Mouse (Mus musculus): ENCODE data around the gene Rps6kb2. TPM values are rescaled to one million over a fixed set of nuclear protein-coding genes. Genes with fewer than 3 reads are reported as not detected.
"Not testable (repeated sequence)": the region's sequence is repeated elsewhere in the genome, so short reads cannot be mapped to it uniquely, and the experiment has no call there.

The Rps6kb2 gene
- polyA plus RNA-seq, 1 experiment from 2014 or later: 54.4 TPM

DNA sequence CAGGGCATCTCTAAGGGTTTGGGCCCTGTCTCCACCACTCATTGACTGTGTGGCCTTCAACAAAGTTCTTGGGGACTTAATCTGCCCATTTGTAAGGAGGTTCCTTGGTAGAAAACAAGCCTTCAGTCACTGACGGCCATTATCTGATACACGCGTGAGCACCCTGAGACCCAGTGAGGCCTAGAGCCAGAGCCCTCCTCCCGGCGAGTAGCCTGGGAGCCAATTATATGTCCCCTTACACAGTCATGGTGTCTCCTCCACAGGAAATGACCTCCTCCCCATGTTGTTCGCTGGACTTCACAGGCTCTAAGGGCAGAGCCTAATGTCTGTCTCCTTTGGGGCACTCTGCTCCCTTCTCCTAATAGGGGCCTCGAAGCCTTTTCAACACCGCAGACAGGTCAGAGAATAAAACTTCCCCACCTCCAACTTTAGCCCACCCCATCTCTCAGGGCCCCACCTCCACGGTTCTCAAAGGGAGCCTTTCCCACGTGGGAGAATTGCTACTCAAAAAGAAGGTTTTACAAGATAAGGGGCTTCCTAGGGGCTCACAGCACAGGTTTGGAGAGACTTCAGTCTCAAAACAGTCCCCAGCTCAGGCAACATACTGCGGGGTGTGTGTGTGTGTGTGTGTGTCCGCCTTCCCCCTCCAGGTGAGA lies 16.7 kb downstream of the Rps6kb2 start:
- Histone ChIP-seq H3K4me1 (peaks cover 32% of the 10 kb centered on the region), H3K36me3 (peaks cover 11% of the 10 kb centered on the region; the same call in 1 of the 2 replicates), H3K27me3 (replicated peaks) (no peaks in the 10 kb centered on the region), H3K4me2 (no peak overlapping the region), H3K27ac (replicated peaks) (no peak overlapping the region), H3K9ac (replicated peaks) (no peak overlapping the region), H3K9me3 (replicated peaks) (no peaks in the 10 kb centered on the region), H3K4me3 (replicated peaks) (no peak overlapping the region)
- no peak for ATAC-seq (ENCODE audit: low FRiP score)
- WGBS: 62% methylated on average over 12 of the region's 12 CpGs

GRCm38 (mm10) chr19:4145936-4146335 lies 17.2 kb downstream of the Rps6kb2 start:
- no peak for ATAC-seq (ENCODE audit: low FRiP score)

DNA sequence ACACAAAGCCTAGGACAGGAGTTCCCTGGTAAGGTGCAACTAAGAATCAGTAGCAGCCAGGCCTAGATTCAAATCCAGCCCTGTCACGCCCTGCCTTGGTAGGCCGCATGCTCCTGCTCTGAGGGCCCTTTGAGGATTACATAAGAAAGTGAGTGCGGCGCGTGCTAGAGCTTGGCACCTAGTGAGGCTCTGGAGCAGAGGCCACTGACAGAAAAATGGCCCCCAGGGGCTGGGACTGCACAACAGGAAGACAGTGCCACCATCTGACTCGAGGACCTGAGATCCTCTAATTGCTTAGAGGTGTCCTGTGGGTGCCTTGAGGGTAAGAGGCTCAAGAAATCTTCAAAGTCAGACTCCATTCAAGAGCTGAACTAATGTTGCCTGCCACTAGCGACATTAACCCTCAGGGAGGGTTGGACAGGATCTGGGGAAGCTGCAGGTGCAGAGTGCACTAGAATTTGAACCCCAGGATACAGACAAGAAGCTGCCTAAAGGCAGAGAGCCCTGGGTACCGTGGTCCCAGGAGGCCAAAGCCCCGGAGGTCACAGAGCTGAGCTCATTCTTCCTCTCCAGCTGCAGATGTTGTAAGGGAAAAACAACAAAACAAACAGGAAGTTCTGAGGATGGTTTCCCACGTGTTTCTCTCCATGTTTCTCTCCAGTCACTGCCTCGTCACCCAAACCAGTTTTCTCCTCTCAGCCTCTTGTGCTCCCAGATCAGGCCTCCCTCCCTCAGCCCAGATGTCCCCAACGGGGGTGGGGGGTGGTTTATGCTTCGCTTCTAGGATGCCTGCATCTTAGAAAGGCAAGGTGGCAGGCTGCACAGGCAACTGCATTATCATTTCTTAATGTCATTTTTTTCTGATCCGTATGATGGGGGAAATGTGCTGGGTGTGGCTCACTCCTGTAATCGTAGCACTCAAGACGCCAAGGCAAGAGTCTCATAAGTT lies 18.3 kb downstream of the Rps6kb2 start:
- H3K27me3 ChIP-seq (replicated peaks): no peaks in the 10 kb centered on the region

More at GRCm38 (mm10) chr19:4145936-4146335, 17.2 kb downstream of the Rps6kb2 start:
- H3K36me3 ChIP-seq: peaks cover 9% of the 10 kb centered on the region; the same call in 1 of the 2 replicates
- H3K27me3 ChIP-seq (replicated peaks): no peaks in the 10 kb centered on the region
- H3K4me3 ChIP-seq (replicated peaks): no peak overlapping the region
- no peaks in the 10 kb centered on the region for H3K9me3 ChIP-seq (replicated peaks)
- H3K9ac ChIP-seq (replicated peaks): no peak overlapping the region
- H3K27ac ChIP-seq (replicated peaks): no peak overlapping the region
- H3K4me2 ChIP-seq: no peak overlapping the region
- peaks cover 29% of the 10 kb centered on the region for H3K4me1 ChIP-seq
- 91% methylated on average over 5 of the region's 5 CpGs for WGBS

GRCm38 (mm10) chr19:4143759-4144268 lies 19.3 kb downstream of the Rps6kb2 start, which contains the start of gene Cabp4:
Gene Cabp4 (minus strand): TSS chr19:4144033.
- H3K4me3 ChIP-seq (replicated peaks): no peak within 1 kb of the TSS
- no peaks in the 10 kb centered on the region for H3K27me3 ChIP-seq (replicated peaks)
- no peaks in the 10 kb centered on the region for H3K36me3 ChIP-seq
- H3K4me1 ChIP-seq: peaks cover 14% of the 10 kb centered on the region
- WGBS: 82% methylated on average over 7 of the region's 7 CpGs
- H3K27ac ChIP-seq (replicated peaks): no peak within 1 kb of the TSS
- no peak within 1 kb of the TSS for H3K9ac ChIP-seq (replicated peaks)
- no peak within 1 kb of the TSS for H3K4me2 ChIP-seq
- ATAC-seq (ENCODE audit: low FRiP score): no peak
- no peaks in the 10 kb centered on the region for H3K9me3 ChIP-seq (replicated peaks)

More for the DNA sequence above, 18.3 kb downstream of the Rps6kb2 start:
- no peaks in the 10 kb centered on the region for H3K9me3 ChIP-seq (replicated peaks)
- H3K9ac ChIP-seq (replicated peaks): no peak overlapping the region
- WGBS: 86% methylated on average over 16 of the region's 16 CpGs
- H3K36me3 ChIP-seq: no peaks in the 10 kb centered on the region
- ATAC-seq (ENCODE audit: low FRiP score): no peak
- H3K4me1 ChIP-seq: peaks cover 18% of the 10 kb centered on the region
- no peak overlapping the region for H3K27ac ChIP-seq (replicated peaks)
- H3K4me3 ChIP-seq (replicated peaks): no peak overlapping the region
- no peak overlapping the region for H3K4me2 ChIP-seq

GRCm38 (mm10) chr19:4142416-4143173 lies 20.6 kb downstream of the Rps6kb2 start:
- Histone ChIP-seq H3K27me3 (replicated peaks) (no peaks in the 10 kb centered on the region), H3K9me3 (replicated peaks) (no peaks in the 10 kb centered on the region), H3K4me2 (no peak overlapping the region), H3K27ac (replicated peaks) (no peak overlapping the region), H3K9ac (replicated peaks) (no peak overlapping the region), H3K4me1 (peaks cover 7% of the 10 kb centered on the region), H3K4me3 (replicated peaks) (no peak overlapping the region), H3K36me3 (no peaks in the 10 kb centered on the region)
- WGBS: 92% methylated on average over 18 of the region's 18 CpGs
- ATAC-seq (ENCODE audit: low FRiP score): no peak

GRCm38 (mm10) chr19:4140147-4140546 lies 23.0 kb downstream of the Rps6kb2 start:
- Histone ChIP-seq H3K4me3 (replicated peaks) (no peak overlapping the region), H3K4me2 (no peak overlapping the region), H3K27ac (replicated peaks) (no peak overlapping the region), H3K9ac (replicated peaks) (no peak overlapping the region), H3K36me3 (no peaks in the 10 kb centered on the region), H3K9me3 (replicated peaks) (no peaks in the 10 kb centered on the region), H3K27me3 (replicated peaks) (no peaks in the 10 kb centered on the region), H3K4me1 (peaks cover 6% of the 10 kb centered on the region)
- no peak for ATAC-seq (ENCODE audit: low FRiP score)
- 79% methylated on average over 6 of the region's 6 CpGs for WGBS

DNA sequence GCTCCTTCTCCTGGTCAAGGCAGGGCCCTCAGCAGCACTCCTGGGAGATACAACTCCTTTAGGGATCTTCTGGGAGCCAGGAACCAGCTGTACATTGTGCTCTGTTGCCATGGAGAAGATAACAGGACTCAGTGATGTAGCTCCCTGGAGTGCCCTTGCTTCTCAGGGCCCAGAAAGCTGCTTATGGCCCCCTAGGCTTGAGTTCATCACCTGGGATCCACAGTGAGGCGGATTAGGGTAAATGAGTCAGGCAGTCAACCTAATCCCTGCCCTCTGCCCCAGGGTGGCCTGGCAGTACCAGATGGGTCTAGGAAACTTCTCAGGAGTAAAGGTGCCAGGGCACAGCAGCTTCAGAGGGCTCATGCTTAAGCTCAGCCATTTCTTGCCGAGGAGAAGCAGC lies 23.7 kb downstream of the Rps6kb2 start, which contains the start of gene Gpr152:
TSS of gene Gpr152 (plus strand) at position 342 of the 400 bp plus-strand sequence.
- Histone ChIP-seq H3K36me3 (no peaks in the 10 kb centered on the region), H3K9me3 (replicated peaks) (no peaks in the 10 kb centered on the region), H3K9ac (replicated peaks) (no peak within 1 kb of the TSS), H3K4me2 (no peak within 1 kb of the TSS), H3K4me3 (replicated peaks) (no peak within 1 kb of the TSS), H3K27ac (replicated peaks) (no peak within 1 kb of the TSS), H3K27me3 (replicated peaks) (no peaks in the 10 kb centered on the region), H3K4me1 (peaks cover 6% of the 10 kb centered on the region)
- WGBS: 67% methylated on average over 2 of the region's 2 CpGs
- ATAC-seq (ENCODE audit: low FRiP score): no peak

DNA sequence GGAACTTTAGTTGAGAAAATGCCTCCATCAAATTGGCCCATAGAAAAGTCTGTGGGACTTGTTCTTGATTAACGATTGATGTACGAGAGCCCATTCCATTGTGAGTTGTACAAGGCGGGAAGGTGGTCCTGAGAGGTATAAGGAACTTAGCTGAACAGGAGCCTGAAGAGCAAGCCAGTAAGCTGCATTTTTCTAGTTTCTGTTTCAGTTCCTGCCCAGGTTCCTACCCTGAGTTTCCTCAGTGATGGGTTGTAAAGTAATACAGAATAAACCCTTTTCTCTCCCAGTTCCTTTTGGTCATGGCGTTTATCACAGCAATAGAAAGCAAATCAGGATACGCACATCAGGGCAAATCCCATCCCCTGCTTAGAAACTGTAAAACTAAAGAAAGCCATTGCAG lies 25.2 kb downstream of the Rps6kb2 start:
- WGBS: 73% methylated on average over 5 of the region's 5 CpGs
- H3K4me3 ChIP-seq (replicated peaks): no peak overlapping the region
- H3K27me3 ChIP-seq (replicated peaks): no peaks in the 10 kb centered on the region
- no peak overlapping the region for H3K4me2 ChIP-seq
- no peaks in the 10 kb centered on the region for H3K9me3 ChIP-seq (replicated peaks)
- ATAC-seq (ENCODE audit: low FRiP score): no peak
- no peak overlapping the region for H3K27ac ChIP-seq (replicated peaks)
- peaks cover 6% of the 10 kb centered on the region for H3K4me1 ChIP-seq
- peaks cover 5% of the 10 kb centered on the region for H3K36me3 ChIP-seq
- no peak overlapping the region for H3K9ac ChIP-seq (replicated peaks)

DNA sequence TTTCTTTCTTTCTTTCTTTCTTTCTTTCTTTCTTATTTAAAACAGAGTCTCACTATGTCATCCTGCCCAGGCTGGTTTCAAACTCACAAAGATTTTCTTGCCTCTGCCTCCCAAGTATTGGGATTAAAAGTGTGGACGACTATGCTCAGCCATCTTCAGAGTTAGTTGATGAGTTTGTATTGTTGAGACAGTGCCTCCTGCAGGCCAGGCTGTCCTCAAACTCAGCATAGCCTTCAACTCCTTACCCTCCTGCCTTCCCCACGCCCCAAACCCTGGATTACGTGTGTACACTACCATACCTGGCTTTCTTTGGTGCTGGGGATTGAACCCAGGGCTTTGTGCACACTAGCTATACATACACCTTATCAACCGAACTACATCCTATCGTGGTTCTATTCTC lies 26.7 kb downstream of the Rps6kb2 start:
- peaks cover 6% of the 10 kb centered on the region for H3K4me1 ChIP-seq
- H3K27ac ChIP-seq (replicated peaks): no peak overlapping the region
- ATAC-seq (ENCODE audit: low FRiP score): no peak
- 84% methylated on average over 5 of the region's 5 CpGs for WGBS
- no peak overlapping the region for H3K9ac ChIP-seq (replicated peaks)
- H3K36me3 ChIP-seq: peaks cover 18% of the 10 kb centered on the region
- no peak overlapping the region for H3K4me2 ChIP-seq
- no peaks in the 10 kb centered on the region for H3K9me3 ChIP-seq (replicated peaks)
- no peaks in the 10 kb centered on the region for H3K27me3 ChIP-seq (replicated peaks)
- no peak overlapping the region for H3K4me3 ChIP-seq (replicated peaks)

- not testable (repeated sequence) for H3K27ac ChIP-seq (replicated peaks); ATAC-seq (ENCODE audit: low FRiP score); H3K4me2 ChIP-seq; H3K9ac ChIP-seq (replicated peaks); H3K9me3 ChIP-seq (replicated peaks); H3K4me3 ChIP-seq (replicated peaks); H3K4me1 ChIP-seq; H3K27me3 ChIP-seq (replicated peaks)
- WGBS: 26% methylated on average over 8 of the region's 8 CpGs
- peaks cover 22% of the 10 kb centered on the region for H3K36me3 ChIP-seq
These were observed 27.2 kb downstream of the Rps6kb2 start for GRCm38 (mm10) chr19:4135963-4136345.

DNA sequence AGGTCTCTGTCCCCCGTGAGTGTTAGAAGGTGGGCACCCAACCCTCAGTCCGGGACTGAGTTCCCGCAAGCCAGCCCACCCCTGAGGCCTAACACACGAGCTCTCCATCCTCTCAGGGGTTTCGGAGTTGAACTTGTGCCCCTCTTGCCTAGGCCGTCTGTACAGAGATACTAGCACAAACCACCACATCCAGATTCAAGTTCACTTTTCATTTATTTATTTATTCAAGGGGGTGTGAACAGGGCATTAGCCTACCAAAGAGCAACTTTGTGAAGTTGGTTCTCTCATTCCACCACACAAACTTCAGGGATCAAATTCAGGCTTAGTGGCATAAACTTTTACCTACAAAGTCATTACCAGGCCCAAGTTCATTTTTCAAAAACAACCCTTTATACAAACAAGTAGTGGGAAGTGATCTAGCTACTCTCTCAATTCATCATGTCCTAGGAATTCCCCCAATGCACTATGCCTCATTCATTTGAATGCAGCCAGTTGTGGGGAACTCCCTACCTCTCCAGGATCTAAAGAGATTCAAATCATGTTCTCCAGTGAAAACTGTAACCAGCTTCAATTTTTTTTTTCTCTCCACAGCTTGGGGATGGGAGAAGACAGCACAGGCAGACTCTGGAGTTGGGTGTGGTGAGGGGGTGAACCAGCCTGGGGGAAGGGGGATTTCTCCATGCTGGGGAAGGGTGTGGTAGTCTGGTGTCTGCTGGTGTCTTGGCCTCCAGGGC lies 27.8 kb downstream of the Rps6kb2 start:
- H3K4me3 ChIP-seq (replicated peaks); H3K4me2 ChIP-seq; H3K4me1 ChIP-seq; H3K9ac ChIP-seq (replicated peaks); H3K9me3 ChIP-seq (replicated peaks); H3K27ac ChIP-seq (replicated peaks); H3K27me3 ChIP-seq (replicated peaks); ATAC-seq (ENCODE audit: low FRiP score): not testable (repeated sequence)
- peaks cover 22% of the 10 kb centered on the region for H3K36me3 ChIP-seq
- 82% methylated on average over 6 of the region's 6 CpGs for WGBS
